Mouse (Mus musculus): ENCODE results near the gene Rraga.
A peak's percentile ranks its signal among the peaks of the same experiment; 100 is the strongest.

Gene Rraga

GRCm38 (mm10) chr4:86575283-86575983 is at the start of gene Rraga:
Gene Rraga (plus strand): TSS chr4:86575668.
- peak; percentile 32; the same call in 1 of the 2 replicates for TF ChIP-seq GATA4 (IDR thresholded peaks at IDR 0.05; ENCODE audit: insufficient replicate concordance, low read length)

- TF ChIP-seq GATA4 (IDR thresholded peaks at IDR 0.05; ENCODE audit: insufficient replicate concordance, low read length) = no peak
Measured at GRCm38 (mm10) chr4:86527162-86528136, 48.0 kb upstream of the Rraga start.

- TF ChIP-seq GATA4 (IDR thresholded peaks at IDR 0.05; ENCODE audit: insufficient replicate concordance, low read length) = no peak
Measured at GRCm38 (mm10) chr4:86529161-86529560, 46.3 kb upstream of the Rraga start.

- TF ChIP-seq GATA4 (IDR thresholded peaks at IDR 0.05; ENCODE audit: insufficient replicate concordance, low read length) = no peak
Measured at GRCm38 (mm10) chr4:86533406-86534090, 41.9 kb upstream of the Rraga start.

- no peak for TF ChIP-seq GATA4 (IDR thresholded peaks at IDR 0.05; ENCODE audit: insufficient replicate concordance, low read length)
Measured at GRCm38 (mm10) chr4:86534091-86534481, 41.4 kb upstream of the Rraga start.

GRCm38 (mm10) chr4:86537972-86538371 is 37.5 kb upstream of the Rraga start:
- TF ChIP-seq GATA4 (IDR thresholded peaks at IDR 0.05; ENCODE audit: insufficient replicate concordance, low read length) = no peak

GRCm38 (mm10) chr4:86538936-86539335 is 36.5 kb upstream of the Rraga start:
- no peak for TF ChIP-seq GATA4 (IDR thresholded peaks at IDR 0.05; ENCODE audit: insufficient replicate concordance, low read length)

- TF ChIP-seq GATA4 (IDR thresholded peaks at IDR 0.05; ENCODE audit: insufficient replicate concordance, low read length) = no peak
Measured at GRCm38 (mm10) chr4:86541573-86541972, 33.9 kb upstream of the Rraga start.

- no peak for TF ChIP-seq GATA4 (IDR thresholded peaks at IDR 0.05; ENCODE audit: insufficient replicate concordance, low read length)
Measured at GRCm38 (mm10) chr4:86543999-86544398, 31.5 kb upstream of the Rraga start.

- TF ChIP-seq GATA4 (IDR thresholded peaks at IDR 0.05; ENCODE audit: insufficient replicate concordance, low read length) = no peak
Measured at GRCm38 (mm10) chr4:86545615-86546014, 29.9 kb upstream of the Rraga start.

- no peak for TF ChIP-seq GATA4 (IDR thresholded peaks at IDR 0.05; ENCODE audit: insufficient replicate concordance, low read length)
Measured at GRCm38 (mm10) chr4:86548332-86548731, 27.1 kb upstream of the Rraga start.

- no peak for TF ChIP-seq GATA4 (IDR thresholded peaks at IDR 0.05; ENCODE audit: insufficient replicate concordance, low read length)
Measured at GRCm38 (mm10) chr4:86555035-86555707, 20.3 kb upstream of the Rraga start.

GRCm38 (mm10) chr4:86557371-86557770 is 18.1 kb upstream of the Rraga start:
- no peak for TF ChIP-seq GATA4 (IDR thresholded peaks at IDR 0.05; ENCODE audit: insufficient replicate concordance, low read length)

- no peak for TF ChIP-seq GATA4 (IDR thresholded peaks at IDR 0.05; ENCODE audit: insufficient replicate concordance, low read length)
Measured at GRCm38 (mm10) chr4:86558228-86558627, 17.2 kb upstream of the Rraga start, which contains the start of gene Saxo1. Gene Saxo1 (minus strand): TSS chr4:86558328.

- TF ChIP-seq GATA4 (IDR thresholded peaks at IDR 0.05; ENCODE audit: insufficient replicate concordance, low read length) = no peak
Measured at GRCm38 (mm10) chr4:86559006-86559405, 16.5 kb upstream of the Rraga start.

Data from liver, adult (tissue).